Mouse (Mus musculus) CH12F3 (cell line): Measurements from ENCODE around the gene Rab13.

Experiments used
- in situ Hi-C: fragments of 300-500 bp; cut with MboI; formaldehyde crosslinking; loops from 2 replicates; pipeline ENCODE4 v1.14.3; 2020; ENCODE audit warnings: low sequenced_read_pairs

Gene Rab13

DNA sequence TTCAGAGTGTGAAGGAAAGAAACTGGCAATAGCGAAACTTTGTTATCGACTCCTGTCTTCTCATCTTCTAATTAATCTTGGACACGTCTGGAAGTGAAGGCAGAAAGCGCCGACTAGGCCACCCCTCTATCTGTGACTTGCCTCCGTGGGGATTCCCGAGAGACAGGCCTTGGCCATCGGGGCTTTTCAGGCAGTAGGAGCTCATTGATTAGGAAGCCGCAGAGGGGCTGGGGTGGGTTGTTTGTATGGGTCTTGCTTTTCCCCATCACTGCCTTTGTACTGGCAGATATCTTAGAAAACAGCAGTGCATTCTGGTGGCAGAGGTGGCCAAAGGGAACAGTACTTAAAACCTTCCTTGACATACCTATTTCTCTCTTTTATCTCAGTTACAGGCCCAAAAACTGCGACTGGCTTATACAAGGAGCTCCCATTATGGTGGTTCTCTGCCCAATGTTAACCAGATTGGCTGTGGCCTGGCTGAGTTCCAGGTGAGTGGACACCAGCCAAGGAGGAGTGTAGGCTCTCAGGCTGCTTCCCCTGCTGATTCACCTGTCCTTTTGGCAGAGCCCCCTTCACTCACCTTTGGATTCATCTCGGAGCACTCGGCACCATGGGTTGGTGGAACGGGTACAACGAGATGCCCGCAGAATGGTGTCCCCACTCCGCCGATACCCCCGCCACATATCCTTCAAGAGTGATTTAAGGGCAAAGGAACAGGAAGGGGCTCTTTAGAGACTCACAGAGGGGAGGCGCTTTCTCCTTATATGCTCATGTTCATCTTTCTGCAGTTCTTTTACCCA, 43.4 kb downstream of the Rab13 start:
- in situ Hi-C loops = no loop called here

DNA sequence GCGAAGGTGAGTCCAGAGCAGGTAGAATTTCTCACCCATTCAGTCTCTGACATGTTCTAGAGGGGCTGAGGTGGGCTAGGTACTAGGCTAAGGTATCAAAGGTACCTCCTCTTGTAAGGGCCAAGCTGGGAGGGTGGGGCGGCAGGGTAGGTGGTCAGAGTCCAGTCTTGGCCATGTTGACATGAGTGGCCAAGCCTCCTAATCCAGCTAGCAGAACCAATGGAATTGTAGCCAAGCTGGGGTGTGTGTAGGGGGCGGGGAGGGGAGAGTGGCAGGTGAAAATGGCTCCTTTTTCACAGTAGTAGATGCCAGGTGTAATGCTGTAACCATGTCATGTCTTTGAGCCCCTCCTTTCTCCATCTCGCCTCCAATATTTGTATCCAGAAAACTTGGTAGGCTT, 45.0 kb downstream of the Rab13 start:
- in situ Hi-C loops = no loop called here

- in situ Hi-C loops = no loop called here
Measured at GRCm38 (mm10) chr3:90263121-90263771, 49.8 kb downstream of the Rab13 start.

DNA sequence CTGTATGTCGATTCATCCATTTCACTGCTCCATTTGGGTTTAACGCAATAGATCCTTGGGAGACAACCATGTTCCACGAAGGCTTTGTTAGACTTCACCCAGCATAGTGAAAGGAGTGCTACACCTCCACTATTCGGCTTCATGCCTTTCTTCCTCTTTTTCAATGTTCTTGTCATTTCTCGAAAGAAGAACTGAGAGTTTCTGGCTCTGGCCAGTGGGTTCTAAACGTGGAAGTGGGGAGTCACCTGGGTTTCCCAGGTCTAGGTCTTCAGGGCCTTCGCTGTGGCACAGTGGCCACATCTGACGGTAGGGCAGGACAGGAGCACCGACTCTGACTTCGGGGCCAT, 51.2 kb downstream of the Rab13 start:
- in situ Hi-C loops = no loop called here

DNA sequence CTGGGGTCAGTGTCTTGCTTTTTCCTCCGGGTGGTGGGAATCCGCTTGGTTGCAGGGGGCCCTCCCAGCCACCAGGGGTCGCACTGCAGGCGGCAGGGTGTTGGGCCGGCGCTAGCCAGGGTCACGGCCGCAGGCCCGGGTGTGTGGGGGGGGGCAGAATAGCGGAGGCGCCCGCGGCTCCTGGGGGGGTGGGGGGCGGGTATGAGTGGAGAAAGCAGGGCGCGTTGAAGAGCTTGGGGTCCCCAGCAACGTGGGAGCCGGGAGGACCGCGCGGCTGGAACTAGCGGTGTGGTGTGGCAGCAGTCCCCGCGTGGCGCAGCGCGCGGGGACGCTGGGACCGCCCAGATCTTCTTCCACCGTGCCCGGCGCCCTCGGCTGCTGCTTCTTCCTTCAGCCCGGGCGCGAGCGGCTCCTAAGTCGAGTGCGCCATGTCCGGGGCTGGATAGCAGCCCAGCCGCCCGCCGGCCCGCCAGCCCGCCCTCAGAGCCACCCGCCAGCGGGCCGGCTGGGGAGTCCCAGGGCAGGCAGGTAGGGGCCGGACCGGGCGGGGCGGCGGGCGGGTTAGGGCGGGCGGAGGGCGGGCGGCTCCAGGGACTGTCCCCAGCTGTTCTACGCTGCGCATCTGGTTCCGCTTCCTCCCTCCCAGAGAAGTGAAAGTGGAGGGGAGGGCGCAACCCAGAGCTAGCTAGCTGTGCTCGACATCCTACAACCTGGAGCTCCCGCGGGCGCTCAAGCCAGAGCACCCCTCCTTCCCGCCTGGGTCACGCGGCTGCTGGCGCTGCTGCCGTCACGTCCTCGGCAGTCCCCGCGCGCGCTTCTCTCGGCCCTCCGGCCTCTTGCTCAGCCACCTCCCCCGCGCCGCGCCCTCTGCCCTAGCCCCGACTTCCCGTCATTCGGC, 51.8 kb downstream of the Rab13 start, which contains the start of gene Dennd4b:
Gene Dennd4b (plus strand): TSS at position 152 of the 898 bp plus-strand sequence.
- in situ Hi-C loops = no loop called here

DNA sequence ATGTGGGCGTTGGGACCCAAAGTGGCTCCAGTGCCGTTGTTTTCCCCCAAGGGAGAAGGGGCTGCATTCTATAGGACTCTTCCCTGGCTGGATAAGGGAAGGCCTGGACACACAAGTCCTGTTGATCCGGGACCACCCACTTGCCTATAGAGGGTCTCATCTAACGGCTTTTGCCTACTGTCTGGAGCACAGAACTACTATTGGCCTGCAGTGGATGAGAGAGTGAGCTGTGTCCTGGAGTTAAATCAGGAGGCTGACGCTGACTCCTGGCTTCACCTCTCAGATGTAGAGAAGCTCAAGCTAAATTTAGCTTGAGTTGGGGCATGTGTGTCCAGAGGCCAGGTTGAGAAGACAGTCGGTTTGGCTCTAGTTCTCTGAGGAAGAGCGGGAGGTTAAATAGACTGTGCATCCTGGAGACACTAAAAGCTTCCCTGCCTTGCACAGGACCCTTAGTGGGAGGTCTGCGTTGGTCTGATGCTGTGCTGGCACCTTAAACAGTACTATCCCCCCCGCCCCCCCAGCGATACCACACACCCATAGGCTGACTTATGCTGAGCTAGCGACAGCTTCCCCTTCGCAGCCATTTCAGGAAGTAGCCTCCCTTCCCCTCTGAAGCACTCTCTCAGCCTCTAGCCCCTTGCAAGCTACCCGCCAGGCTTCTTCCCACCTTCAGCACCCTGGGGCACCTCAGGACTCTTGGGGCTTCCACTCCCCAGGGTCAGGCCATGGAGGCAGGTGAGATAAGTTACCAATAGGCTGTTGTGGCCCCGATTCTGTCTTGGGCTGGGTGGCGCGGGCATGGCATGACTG, 52.6 kb downstream of the Rab13 start:
- in situ Hi-C loops = no loop called here

- in situ Hi-C loops = no loop called here
Measured at GRCm38 (mm10) chr3:90266901-90267775, 53.6 kb downstream of the Rab13 start.

DNA sequence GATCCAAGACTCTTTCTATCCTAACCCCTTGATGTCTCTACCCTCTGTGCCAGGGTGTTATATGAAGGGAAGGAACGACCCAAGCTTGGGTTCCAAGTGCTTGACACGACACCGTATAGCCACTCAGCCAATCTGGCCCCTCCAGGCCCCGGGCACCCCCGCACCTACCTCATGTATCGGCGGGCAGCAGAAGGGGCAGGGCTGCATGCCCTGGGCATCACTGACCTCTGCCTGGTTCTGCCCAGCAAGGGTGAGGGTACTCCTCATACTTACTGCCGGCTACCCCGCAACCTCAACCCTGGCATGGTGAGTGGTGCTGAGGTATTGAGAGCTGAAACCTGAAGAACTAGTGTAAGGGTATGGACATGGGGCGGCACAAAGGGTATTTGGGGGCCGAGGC, 54.7 kb downstream of the Rab13 start:
- in situ Hi-C loops = no loop called here

- in situ Hi-C loops = no loop called here
Measured at GRCm38 (mm10) chr3:90268971-90269370, 55.5 kb downstream of the Rab13 start.

DNA sequence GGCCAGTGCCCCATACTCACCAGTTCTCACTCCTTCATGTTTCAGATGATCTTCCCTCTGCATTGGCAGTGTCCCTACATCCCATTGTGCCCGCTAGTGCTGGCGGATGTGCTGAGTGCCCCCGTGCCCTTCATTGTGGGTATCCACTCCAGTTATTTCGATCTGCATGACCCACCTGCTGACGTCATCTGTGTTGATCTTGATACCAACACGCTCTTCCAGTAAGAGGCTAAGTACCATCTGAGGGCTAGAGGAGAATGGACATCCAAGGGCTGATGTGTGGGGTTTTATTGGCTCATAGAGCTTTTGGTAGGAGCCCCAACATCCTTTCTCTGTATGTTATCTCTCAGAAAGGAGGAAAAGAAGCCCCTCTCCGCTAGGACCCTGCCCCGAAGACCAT, 57.3 kb downstream of the Rab13 start:
- in situ Hi-C loops = no loop called here

- in situ Hi-C loops = no loop called here
Measured at GRCm38 (mm10) chr3:90272170-90272569, 58.7 kb downstream of the Rab13 start.

GRCm38 (mm10) chr3:90273855-90274254, 60.4 kb downstream of the Rab13 start:
- in situ Hi-C loops = no loop called here

DNA sequence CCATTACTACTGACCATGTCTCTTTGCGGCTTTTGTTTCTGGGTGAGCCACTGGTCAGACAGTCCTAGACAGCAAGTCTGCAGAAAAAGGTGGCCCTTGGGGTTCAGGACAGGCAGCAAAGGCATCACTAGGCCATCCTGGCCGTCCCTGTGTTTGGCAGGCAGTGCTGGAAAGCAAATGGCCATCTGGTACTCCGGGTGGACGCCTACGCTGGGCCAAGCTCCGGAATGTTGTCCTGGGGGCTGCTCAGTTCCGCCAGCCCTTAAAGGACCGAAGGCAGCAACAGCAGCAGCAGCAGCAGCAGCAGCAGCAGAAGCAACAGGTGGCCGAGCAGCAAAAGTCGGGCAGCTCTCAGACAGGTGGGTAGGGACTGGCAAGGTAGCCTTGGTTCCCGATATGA, 61.8 kb downstream of the Rab13 start:
- in situ Hi-C loops = no loop called here
